Mouse (Mus musculus) forebrain, embryonic 13.5 days (tissue): ENCODE measurements around the gene Poln. TPM values are rescaled to one million over a fixed set of nuclear protein-coding genes. Genes with fewer than 3 reads are reported as not detected.
A peak's percentile ranks its signal among the peaks of the same experiment; 100 is the strongest.

Experiments
- ATAC-seq: fragments of 200-750 bp; cut with Nextera tagmentation; 2 replicates; pipeline ENCODE4 v1.8.0; 2017
- H3K27ac ChIP-seq: fragments of 300-500 bp; sonication (generic); 2 replicates; pipeline ENCODE4 v1.5.1; 2015; ENCODE audit warnings: inconsistent platforms, mild to moderate bottlenecking, moderate library complexity
- H3K27me3 ChIP-seq: fragments of 300-500 bp; sonication (generic); 2 replicates; pipeline ENCODE4 v1.6.1; 2015; ENCODE audit warnings: mild to moderate bottlenecking, inconsistent platforms
- H3K36me3 ChIP-seq: fragments of 300-500 bp; sonication (generic); 2 replicates; pipeline ENCODE4 v1.6.1; 2015; ENCODE audit warnings: mild to moderate bottlenecking, inconsistent platforms; ENCODE audit not compliant: poor library complexity, severe bottlenecking
- H3K4me1 ChIP-seq: fragments of 300-500 bp; sonication (generic); 2 replicates; pipeline ENCODE4 v1.6.1; 2015; ENCODE audit warnings: inconsistent platforms
- H3K4me2 ChIP-seq: fragments of 300-500 bp; sonication (generic); 2 replicates; pipeline ENCODE4 v1.6.1; 2015; ENCODE audit warnings: inconsistent platforms, mild to moderate bottlenecking, moderate library complexity
- H3K4me3 ChIP-seq: fragments of 300-500 bp; sonication (generic); 2 replicates; pipeline ENCODE4 v1.5.1; 2015; ENCODE audit warnings: mild to moderate bottlenecking, inconsistent platforms
- H3K9ac ChIP-seq: fragments of 300-500 bp; sonication (generic); 2 replicates; pipeline ENCODE4 v1.6.1; 2015; ENCODE audit warnings: mild to moderate bottlenecking, inconsistent platforms
- H3K9me3 ChIP-seq: fragments of 300-500 bp; sonication (generic); replicated peaks from 2 replicates; pipeline ENCODE4 v1.6.1; 2016; ENCODE audit warnings: inconsistent platforms
- WGBS: fragments of 180-500 bp; shearing (Covaris S2); methylation state at CpG from one replicate; pipeline ENCODE4 v1.1.7; 2015; 5-methylcytosine and 5-hydroxymethylcytosine counted together
- polyA plus RNA-seq: library from polyadenylated mRNA; unstranded; fragments of >200 nt; fragmentation: Nextera tagmentation; extraction: Ambion mirVana; gene quantifications from 2 replicates; pipeline ENCODE4 v1.2.1, GENCODE M21; 2015

The Poln gene
- polyA plus RNA-seq, 1 experiment from 2014 or later: 0.88 TPM

DNA sequence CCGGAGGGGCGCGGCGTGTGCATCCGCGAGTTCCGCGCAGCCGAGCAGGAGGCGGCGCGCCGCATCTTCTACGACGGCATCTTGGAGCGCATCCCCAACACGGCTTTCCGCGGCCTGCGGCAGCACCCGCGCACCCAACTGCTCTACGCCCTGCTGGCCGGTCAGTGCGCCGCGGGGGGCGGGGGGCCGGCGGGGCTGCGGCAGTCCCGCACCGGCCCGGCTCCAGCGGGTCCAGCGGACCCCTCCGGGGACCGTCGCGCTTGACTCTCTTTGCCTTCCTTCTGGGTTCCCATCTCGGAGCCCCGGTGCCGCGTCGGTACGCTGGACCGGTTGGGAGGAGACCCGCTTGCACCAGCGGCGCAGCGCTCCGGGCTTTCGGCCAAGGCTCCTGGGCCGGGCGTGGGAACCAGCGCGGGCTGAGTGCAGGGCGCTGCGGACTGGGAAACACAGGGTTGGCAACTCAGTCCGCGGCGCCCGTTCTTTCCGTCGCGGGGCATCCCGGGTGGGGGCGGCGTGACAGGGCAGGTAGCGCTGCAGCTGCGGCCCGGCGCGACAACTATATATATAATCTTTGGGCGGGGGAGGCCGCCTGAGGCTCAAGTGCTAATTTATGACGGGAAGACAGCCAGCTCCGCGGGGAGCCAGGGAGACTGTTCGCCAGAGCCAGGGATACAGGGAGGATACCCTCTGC lies 172.1 kb downstream of the Poln start:
- H3K4me1 ChIP-seq: peaks cover 46% of the 10 kb centered on the region
- peaks cover 11% of the 10 kb centered on the region for H3K27me3 ChIP-seq
- peak overlapping the region; percentile 87 for H3K4me3 ChIP-seq
- H3K9me3 ChIP-seq: no peaks in the 10 kb centered on the region
- peak overlapping the region; percentile 86 for H3K9ac ChIP-seq
- WGBS: under 1% methylated on average over 60 of the region's 80 CpGs
- peak overlapping the region; percentile 85 for H3K4me2 ChIP-seq
- H3K36me3 ChIP-seq: peaks cover 21% of the 10 kb centered on the region
- H3K27ac ChIP-seq: peak overlapping the region; percentile 98
- peak; percentile 22 for ATAC-seq

DNA sequence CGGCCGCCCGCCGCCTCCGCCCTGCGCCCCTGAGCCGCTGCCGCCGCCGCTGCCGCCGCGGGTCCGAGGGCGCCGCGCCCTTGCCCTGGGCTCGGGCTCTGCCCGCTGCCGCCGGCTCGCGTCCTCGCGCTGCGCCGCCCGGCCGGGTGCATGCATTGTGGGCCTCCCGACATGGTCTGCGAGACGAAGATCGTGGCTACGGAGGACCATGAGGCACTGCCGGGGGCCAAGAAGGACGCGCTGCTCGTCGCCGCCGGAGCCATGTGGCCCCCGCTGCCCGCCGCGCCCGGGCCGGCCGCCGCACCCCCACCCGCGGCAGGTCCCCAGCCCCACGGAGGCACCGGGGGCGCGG lies 172.6 kb downstream of the Poln start:
- H3K36me3 ChIP-seq: peaks cover 16% of the 10 kb centered on the region
- H3K27me3 ChIP-seq: peaks cover 11% of the 10 kb centered on the region
- H3K4me2 ChIP-seq: peak overlapping the region; percentile 85
- no peak; the same call in 1 of the 2 replicates for ATAC-seq
- no peaks in the 10 kb centered on the region for H3K9me3 ChIP-seq
- H3K4me3 ChIP-seq: peak overlapping the region; percentile 87
- peaks cover 41% of the 10 kb centered on the region for H3K4me1 ChIP-seq
- peak overlapping the region; percentile 86 for H3K9ac ChIP-seq
- H3K27ac ChIP-seq: peak overlapping the region; percentile 98
- WGBS: under 1% methylated on average over 34 of the region's 55 CpGs

DNA sequence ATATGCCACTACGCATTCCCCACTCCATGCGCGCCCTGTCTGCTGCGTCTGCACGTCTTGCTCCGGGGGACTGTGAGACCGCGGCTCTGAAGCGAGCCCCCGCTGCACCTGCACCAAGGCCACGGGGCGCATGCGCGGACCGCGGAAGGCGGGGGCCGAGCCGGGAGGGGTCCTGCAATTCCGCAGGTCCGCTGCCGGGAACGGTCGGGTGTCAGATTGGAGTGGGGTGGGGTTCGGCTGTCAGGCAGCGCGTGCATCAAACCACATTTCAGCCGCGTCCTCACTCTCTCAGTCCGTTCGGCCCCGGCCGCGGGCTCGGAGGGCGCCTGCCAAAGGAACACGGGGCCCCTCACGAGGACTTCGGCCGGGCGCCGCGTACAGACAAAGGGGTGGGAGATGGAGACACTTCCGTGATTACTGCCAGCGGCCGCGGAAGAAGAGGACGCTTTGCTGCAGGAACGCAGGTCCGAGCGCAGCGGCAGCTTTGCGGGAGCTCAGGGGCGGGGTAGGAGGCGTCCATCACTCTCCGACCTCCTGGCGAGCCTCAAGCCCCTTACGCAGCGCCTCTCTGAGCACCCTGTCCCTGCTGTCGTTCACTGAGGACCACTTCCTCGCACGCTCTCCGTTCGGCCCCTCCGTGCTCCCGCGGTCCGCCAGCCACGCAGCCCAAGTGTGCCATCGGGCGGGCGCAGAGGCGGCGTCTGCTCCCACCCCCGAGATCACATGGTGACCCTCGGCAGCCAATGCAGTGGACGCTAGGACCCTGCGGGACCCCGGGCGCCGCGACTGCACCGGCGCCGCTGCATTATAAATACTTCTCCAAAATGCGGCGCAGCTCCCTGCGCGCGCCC lies 173.2 kb downstream of the Poln start, which contains the start of gene Nat8l:
Nat8l (plus strand) TSS at position 142 of the 851 bp plus-strand sequence.
- Histone ChIP-seq H3K4me3 (peak within 1 kb of the TSS; percentile 87), H3K4me2 (peak within 1 kb of the TSS; percentile 85), H3K27me3 (peaks cover 11% of the 10 kb centered on the region), H3K9ac (peak within 1 kb of the TSS; percentile 86), H3K4me1 (peaks cover 38% of the 10 kb centered on the region), H3K27ac (peak within 1 kb of the TSS; percentile 98), H3K36me3 (peaks cover 10% of the 10 kb centered on the region), H3K9me3 (no peaks in the 10 kb centered on the region)
- peak; percentile 88 for ATAC-seq
- under 1% methylated on average over 83 of the region's 90 CpGs for WGBS

DNA sequence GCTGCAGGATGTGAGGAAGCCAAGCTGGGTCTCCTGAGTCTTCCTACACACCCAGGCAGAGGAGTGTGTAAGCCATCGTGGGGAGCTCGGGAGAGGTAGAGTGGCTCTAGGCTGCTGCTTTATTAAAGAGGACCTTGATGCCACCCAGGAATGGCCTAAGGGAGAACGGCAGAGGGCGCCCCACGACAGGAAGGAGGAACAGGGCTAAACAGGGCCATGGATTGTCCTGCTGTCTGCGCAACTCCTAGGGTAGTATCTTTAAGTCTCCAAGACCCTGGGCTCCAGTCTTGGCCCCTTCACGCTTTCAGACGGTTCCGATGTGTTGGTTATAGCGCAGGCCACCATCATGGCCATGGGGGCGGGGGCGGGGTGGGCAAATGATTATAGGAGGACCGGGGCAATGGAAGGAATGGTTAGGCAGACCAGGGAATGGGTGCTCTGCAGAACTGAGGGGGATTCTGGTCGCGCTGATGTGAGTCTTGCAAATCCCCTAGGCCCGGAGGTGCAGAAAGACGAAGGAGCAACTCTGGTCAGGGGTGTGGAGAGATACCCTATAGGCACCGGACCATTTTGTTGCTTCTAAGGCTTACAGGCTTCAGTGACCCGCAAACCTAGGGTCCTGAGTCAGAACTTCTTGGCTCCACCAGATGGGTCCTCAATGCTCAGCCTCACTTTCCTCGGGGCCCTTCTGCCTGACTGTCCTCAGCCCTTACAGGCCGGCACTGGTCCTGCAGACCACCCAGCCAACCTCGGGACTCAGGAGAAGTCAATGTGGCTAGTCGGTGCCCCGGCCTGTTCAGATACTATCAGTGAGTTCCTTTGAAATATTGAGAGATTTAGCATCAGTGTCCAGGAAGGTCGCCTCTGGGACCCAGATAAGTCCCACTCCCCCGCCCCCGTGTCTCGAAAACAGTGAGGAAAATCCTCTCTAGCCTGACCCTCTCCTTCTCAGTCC lies 174.3 kb downstream of the Poln start:
- ATAC-seq: peak; percentile 1; the same call in 1 of the 2 replicates
- Histone ChIP-seq H3K27ac (peak overlapping the region; percentile 98), H3K9me3 (no peaks in the 10 kb centered on the region), H3K4me1 (peaks cover 38% of the 10 kb centered on the region), H3K4me3 (peak overlapping the region; percentile 87), H3K27me3 (peaks cover 11% of the 10 kb centered on the region), H3K4me2 (peak overlapping the region; percentile 85), H3K9ac (peak overlapping the region; percentile 86), H3K36me3 (no peaks in the 10 kb centered on the region)
- WGBS: 30% methylated on average over 28 of the region's 28 CpGs

DNA sequence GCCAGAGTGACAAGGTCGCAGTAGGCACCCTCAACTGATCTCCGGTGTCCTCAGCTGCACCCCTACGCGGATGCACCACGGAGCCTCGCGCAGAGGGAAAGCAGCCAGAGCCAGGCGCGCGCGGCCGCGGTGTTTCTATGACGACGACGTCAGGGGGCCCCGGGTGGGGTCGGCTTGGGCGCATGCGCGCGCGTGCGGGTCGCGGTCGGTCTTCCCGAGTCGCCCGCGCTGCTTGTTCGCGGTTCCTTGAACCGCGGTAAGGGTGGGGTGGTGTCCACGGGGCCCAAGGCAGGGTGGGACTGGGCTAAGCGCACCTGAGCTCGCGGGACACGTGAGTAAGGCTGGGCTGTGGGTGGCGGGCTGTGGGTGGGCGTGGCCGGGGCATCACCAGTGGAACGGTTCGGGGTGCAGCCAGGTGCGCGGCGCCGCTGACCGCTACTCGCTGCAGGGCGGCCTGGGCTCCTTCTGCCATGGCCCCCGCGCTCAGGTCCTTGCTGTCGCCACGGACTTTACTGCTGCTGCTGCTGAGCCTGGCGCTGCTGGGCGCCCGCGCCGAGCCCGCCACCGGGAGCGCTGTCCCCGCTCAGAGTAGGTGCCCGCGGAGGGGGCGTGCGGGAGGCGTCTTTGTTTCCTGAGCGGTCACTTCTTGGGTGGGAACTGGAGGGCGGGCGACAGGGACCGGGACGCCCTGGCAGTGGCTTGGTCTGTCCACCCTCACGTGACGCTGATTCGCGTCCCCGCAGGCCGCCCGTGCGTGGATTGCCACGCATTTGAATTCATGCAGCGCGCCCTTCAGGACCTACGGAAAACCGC lies 185.7 kb downstream of the Poln start, which contains the start of gene Gm1673:
Gm1673 (plus strand) TSS at position 125 of the 813 bp plus-strand sequence.
- H3K27ac ChIP-seq: peak within 1 kb of the TSS; percentile 88
- H3K4me3 ChIP-seq: peak within 1 kb of the TSS; percentile 96
- H3K27me3 ChIP-seq: no peaks in the 10 kb centered on the region
- ATAC-seq: peak; percentile 91
- peak within 1 kb of the TSS; percentile 89 for H3K4me2 ChIP-seq
- peaks cover 31% of the 10 kb centered on the region for H3K4me1 ChIP-seq
- H3K9me3 ChIP-seq: no peaks in the 10 kb centered on the region
- 0% methylated on average over 83 of the region's 88 CpGs for whole genome bisulfite sequencing
- H3K36me3 ChIP-seq: peaks cover 19% of the 10 kb centered on the region
- H3K9ac ChIP-seq: peak within 1 kb of the TSS; percentile 94

DNA sequence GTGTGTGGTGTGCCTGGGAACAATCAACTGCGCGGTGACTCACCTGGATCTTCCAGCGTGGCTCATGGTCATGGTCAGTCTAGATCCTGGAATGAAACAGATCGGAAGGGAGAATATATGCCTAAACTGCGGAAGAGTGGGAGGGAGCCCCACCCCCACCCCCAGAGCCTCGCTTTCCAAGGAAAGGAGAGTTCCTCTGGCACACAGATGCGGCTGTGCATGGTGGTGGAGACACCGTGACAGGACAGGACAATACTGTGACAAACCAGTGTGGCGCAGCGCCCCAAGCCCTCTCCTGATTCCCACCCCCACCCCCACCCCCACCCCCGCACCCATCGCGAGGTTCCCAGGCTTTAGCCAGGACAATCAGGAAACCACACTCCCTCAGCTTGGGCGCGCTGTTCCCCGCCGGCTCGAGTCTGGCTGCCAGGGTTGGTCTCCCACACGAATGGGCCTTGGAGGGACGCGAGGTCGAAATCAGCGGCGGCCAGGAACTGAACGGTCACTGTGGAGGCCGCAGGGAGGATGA lies 186.5 kb downstream of the Poln start:
- Histone ChIP-seq H3K36me3 (peaks cover 25% of the 10 kb centered on the region), H3K4me2 (peak overlapping the region; percentile 89), H3K27me3 (no peaks in the 10 kb centered on the region), H3K27ac (peak overlapping the region; percentile 88), H3K9ac (peak overlapping the region; percentile 94), H3K4me3 (peak overlapping the region; percentile 96), H3K9me3 (no peaks in the 10 kb centered on the region), H3K4me1 (peaks cover 31% of the 10 kb centered on the region)
- ATAC-seq: peak; percentile 60
- WGBS: 3% methylated on average over 26 of the region's 26 CpGs

DNA sequence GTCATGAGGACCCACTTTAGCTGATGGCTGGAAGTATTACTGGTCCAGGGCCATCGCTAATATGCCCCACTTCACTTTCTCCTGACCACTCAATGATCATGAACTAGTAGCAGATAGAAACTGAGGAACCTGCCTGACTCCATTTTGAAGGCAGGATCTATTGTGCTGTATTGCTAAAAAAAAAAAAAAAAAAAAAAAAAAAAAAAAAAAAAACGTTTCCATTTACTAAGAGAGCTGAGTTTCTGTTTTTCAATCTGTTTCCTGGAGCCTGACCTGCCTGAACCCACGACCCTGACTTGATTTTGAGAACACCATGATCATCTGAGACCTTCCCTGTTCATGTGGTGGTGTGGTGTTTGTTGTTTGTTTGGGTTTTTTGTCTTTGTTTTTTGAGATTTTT lies 193.0 kb downstream of the Poln start:
- Histone ChIP-seq H3K9ac (no peak overlapping the region), H3K4me1 (no peaks in the 10 kb centered on the region), H3K4me3 (no peak overlapping the region), H3K36me3 (peaks cover 17% of the 10 kb centered on the region), H3K9me3 (no peaks in the 10 kb centered on the region), H3K27ac (no peak overlapping the region), H3K27me3 (no peaks in the 10 kb centered on the region), H3K4me2 (no peak overlapping the region)
- no peak for ATAC-seq
- WGBS: 56% methylated on average over 3 of the region's 3 CpGs

- Histone ChIP-seq H3K27me3 (no peaks in the 10 kb centered on the region), H3K4me2 (no peak overlapping the region), H3K9me3 (no peaks in the 10 kb centered on the region), H3K27ac (no peak overlapping the region), H3K4me1 (no peaks in the 10 kb centered on the region), H3K4me3 (no peak overlapping the region), H3K9ac (no peak overlapping the region), H3K36me3 (0 out of 2 replicates have a peak, but pooled peaks cover 14% of the 10 kb centered on the region)
- ATAC-seq: no peak
- WGBS: 65% methylated on average over 2 of the region's 2 CpGs
Observed at GRCm38 (mm10) chr5:33974736-33975135, 194.5 kb downstream of the Poln start.

DNA sequence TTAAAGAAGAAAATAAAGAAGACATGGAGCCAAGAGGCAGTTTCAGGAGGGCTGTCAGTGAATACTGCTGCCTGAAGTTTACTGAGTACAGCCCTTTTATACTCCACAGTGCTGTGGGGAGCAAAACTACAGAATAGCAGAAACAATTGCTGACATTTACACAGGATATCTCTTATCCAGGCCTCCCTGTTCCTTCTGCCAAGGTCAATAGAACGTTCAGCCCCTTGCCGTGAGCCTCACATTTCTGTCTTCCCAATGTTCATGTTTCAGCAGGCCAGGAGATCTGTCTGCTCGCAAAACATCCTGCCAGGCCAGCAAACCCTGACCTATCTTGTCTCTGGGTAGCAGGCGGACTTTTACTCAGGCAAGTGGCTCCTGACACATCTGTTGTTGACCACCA lies 209.9 kb downstream of the Poln start:
- H3K9me3 ChIP-seq: peaks cover 17% of the 10 kb centered on the region
- H3K4me1 ChIP-seq: no peaks in the 10 kb centered on the region
- no peak overlapping the region for H3K4me2 ChIP-seq
- H3K36me3 ChIP-seq: no peaks in the 10 kb centered on the region
- WGBS: 84% methylated on average over 4 of the region's 4 CpGs
- no peak overlapping the region for H3K9ac ChIP-seq
- ATAC-seq: no peak
- H3K27ac ChIP-seq: no peak overlapping the region
- no peaks in the 10 kb centered on the region for H3K27me3 ChIP-seq
- H3K4me3 ChIP-seq: no peak overlapping the region
